Mouse (Mus musculus) right cerebral cortex, adult 18-20 months (tissue): ENCODE data around the gene Kctd5.
"Not testable (repeated sequence)": the region's sequence is repeated elsewhere in the genome, so short reads cannot be mapped to it uniquely, and the experiment has no call there.

Experiments used
- DNase-seq: peaks from one replicate; pipeline ENCODE4 v3.0.0; 2022; ENCODE audit warnings: mixed read lengths

Gene Kctd5

GRCm38 (mm10) chr17:24072919-24073696, at the start of gene Kctd5:
Gene Kctd5 (minus strand): TSS chr17:24073485.
- peak; percentile 95 for DNase-seq

- no peak for DNase-seq
Measured at GRCm38 (mm10) chr17:24119446-24119845, 46.2 kb upstream of the Kctd5 start.

- DNase-seq = peak; percentile 21
Measured at GRCm38 (mm10) chr17:24113031-24113430, 39.7 kb upstream of the Kctd5 start.

- DNase-seq = no peak
Measured at GRCm38 (mm10) chr17:24111256-24111655, 38.0 kb upstream of the Kctd5 start.

- DNase-seq = peak; percentile 63
Measured at GRCm38 (mm10) chr17:24108896-24109295, 35.6 kb upstream of the Kctd5 start.

GRCm38 (mm10) chr17:24105111-24105510, 31.8 kb upstream of the Kctd5 start:
- DNase-seq = no peak

GRCm38 (mm10) chr17:24098354-24098753, 25.1 kb upstream of the Kctd5 start:
- no peak for DNase-seq

- DNase-seq = no peak
Measured at GRCm38 (mm10) chr17:24090575-24090974, 17.3 kb upstream of the Kctd5 start.

GRCm38 (mm10) chr17:24086399-24086798, 13.1 kb upstream of the Kctd5 start:
- DNase-seq = not testable (repeated sequence)

- DNase-seq = no peak
Measured at GRCm38 (mm10) chr17:24084593-24084992, 11.3 kb upstream of the Kctd5 start.

GRCm38 (mm10) chr17:24077101-24077500, 3.8 kb upstream of the Kctd5 start:
- no peak for DNase-seq

- DNase-seq = no peak
Measured at GRCm38 (mm10) chr17:24069531-24069930, 3.8 kb downstream of the Kctd5 start.

- DNase-seq = peak; percentile 43
Measured at GRCm38 (mm10) chr17:24068271-24068670, 5.0 kb downstream of the Kctd5 start.

- DNase-seq = no peak
Measured at GRCm38 (mm10) chr17:24062459-24063155, 10.7 kb downstream of the Kctd5 start.

GRCm38 (mm10) chr17:24057730-24058245, 15.5 kb downstream of the Kctd5 start:
- DNase-seq = no peak

GRCm38 (mm10) chr17:24056636-24057625, 16.4 kb downstream of the Kctd5 start:
- DNase-seq = no peak

- peak; percentile 58 for DNase-seq
Measured at GRCm38 (mm10) chr17:24049008-24049407, 24.3 kb downstream of the Kctd5 start.

- DNase-seq = no peak
Measured at GRCm38 (mm10) chr17:24048053-24048452, 25.2 kb downstream of the Kctd5 start.

- DNase-seq = no peak
Measured at GRCm38 (mm10) chr17:24046026-24046425, 27.3 kb downstream of the Kctd5 start.

GRCm38 (mm10) chr17:24045608-24046007, 27.7 kb downstream of the Kctd5 start:
- DNase-seq = no peak

GRCm38 (mm10) chr17:24044482-24044881, 28.8 kb downstream of the Kctd5 start:
- no peak for DNase-seq

- no peak for DNase-seq
Measured at GRCm38 (mm10) chr17:24037844-24038243, 35.4 kb downstream of the Kctd5 start, which contains the start of gene Prss27. Gene Prss27 (plus strand): TSS chr17:24038144.

GRCm38 (mm10) chr17:24037360-24037759, 35.9 kb downstream of the Kctd5 start:
- no peak for DNase-seq
